Mouse (Mus musculus) forebrain, postnatal 0 days (tissue): ENCODE data around the gene Trp53bp1. TPM values are rescaled to one million over a fixed set of nuclear protein-coding genes. Genes with fewer than 3 reads are reported as not detected.

Source experiments
- ATAC-seq: fragments of 200-750 bp; cut with Nextera tagmentation; 2 replicates; pipeline ENCODE4 v1.8.0; 2017; ENCODE audit warnings: mild to moderate bottlenecking, moderate library complexity
- DNase-seq: peaks from one replicate; pipeline ENCODE4 v3.0.0-alpha.2; 2015
- H3K27ac ChIP-seq: fragments of 300-500 bp; sonication (generic); 2 replicates; pipeline ENCODE4 v1.5.1; 2014; ENCODE audit warnings: low read depth, mild to moderate bottlenecking, antibody characterized with exemption, low read length, moderate library complexity, mixed read lengths
- H3K27me3 ChIP-seq: fragments of 300-500 bp; sonication (generic); 2 replicates; pipeline ENCODE4 v1.6.1; 2014; ENCODE audit warnings: mild to moderate bottlenecking, low read length, mixed read lengths; ENCODE audit not compliant: insufficient read depth
- H3K36me3 ChIP-seq: fragments of 300-500 bp; sonication (generic); 2 replicates; pipeline ENCODE4 v1.6.1; 2014; ENCODE audit warnings: mild to moderate bottlenecking, moderate library complexity; ENCODE audit not compliant: insufficient read depth
- H3K4me1 ChIP-seq: fragments of 300-500 bp; sonication (generic); 2 replicates; pipeline ENCODE4 v1.6.1; 2014; ENCODE audit warnings: antibody characterized with exemption; ENCODE audit not compliant: insufficient read depth
- H3K4me2 ChIP-seq: fragments of 300-500 bp; sonication (generic); 2 replicates; pipeline ENCODE4 v1.6.1; 2014; ENCODE audit warnings: low read depth, mild to moderate bottlenecking, moderate library complexity
- H3K4me3 ChIP-seq: fragments of 300-500 bp; sonication (generic); 2 replicates; pipeline ENCODE4 v1.5.1; 2014; ENCODE audit warnings: low read depth, low read length, mixed read lengths
- H3K9ac ChIP-seq: fragments of 300-500 bp; sonication (generic); 2 replicates; pipeline ENCODE4 v1.6.1; 2014; ENCODE audit warnings: mild to moderate bottlenecking
- H3K9me3 ChIP-seq: fragments of 300-500 bp; sonication (generic); 2 replicates; pipeline ENCODE4 v1.6.1; 2016; ENCODE audit warnings: low read length
- CTCF ChIP-seq: sonication (generic); IDR thresholded peaks from 2 replicates; pipeline ENCODE4 v1.5.1; 2016; ENCODE audit warnings: antibody characterized with exemption, control low read depth, low read depth
- WGBS: fragments of 180-500 bp; shearing (Covaris S2); extraction: QIAGEN DNeasy Blood & Tissue Kit; methylation state at CpG from one replicate; pipeline ENCODE4 v1.1.7; 2014; 5-methylcytosine and 5-hydroxymethylcytosine counted together
- polyA plus RNA-seq: library from polyadenylated mRNA; unstranded; fragments of >200 nt; fragmentation: Nextera tagmentation; extraction: Ambion mirVana; gene quantifications from 2 replicates; pipeline ENCODE4 v1.2.1, GENCODE M21; 2015
- total RNA-seq: library from RNA; depleted of rRNA; stranded (reverse); fragments of >200 nt; gene quantifications from 2 replicates; pipeline ENCODE4 v1.2.3, GENCODE M21; 2014

Gene Trp53bp1
- total and polyA plus RNA-seq, 2 experiments from 2014 or later = 80.9 to 183 TPM

DNA sequence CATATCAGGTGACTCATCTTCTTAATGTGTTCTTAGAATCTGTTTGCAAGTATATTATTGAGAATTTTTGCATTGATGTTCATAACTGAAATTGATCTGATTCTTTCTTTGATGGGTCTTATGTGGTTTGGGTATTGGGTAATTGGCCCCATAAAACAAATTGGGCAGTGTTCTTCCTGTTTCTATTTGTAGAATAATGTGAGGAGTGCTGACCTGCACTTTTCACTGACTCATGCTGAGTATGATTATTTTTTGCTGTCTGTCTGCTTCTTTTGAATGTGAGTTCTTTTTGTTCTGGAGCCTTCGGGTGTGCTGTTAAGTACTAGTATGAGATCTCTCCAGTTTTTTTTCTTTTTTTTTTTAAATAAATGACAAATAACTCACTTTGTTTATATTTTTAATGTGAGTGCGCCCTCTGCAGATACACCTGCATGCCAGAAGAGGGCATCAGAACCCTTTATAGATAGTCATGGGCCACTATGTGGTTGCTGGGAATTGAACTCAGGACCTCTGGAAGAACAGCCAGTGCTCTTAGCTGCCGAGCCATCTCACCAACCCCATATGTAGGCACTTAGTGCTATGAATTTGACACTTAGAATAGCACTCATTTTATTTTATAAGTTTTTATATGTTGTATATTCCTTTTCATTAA lies 92.3 kb downstream of the Trp53bp1 start:
- peak; percentile 23; the same call in 1 of the 2 replicates for TF ChIP-seq CTCF
- H3K4me2 ChIP-seq = no peak overlapping the region
- DNase-seq = no peak
- no peaks in the 10 kb centered on the region for H3K9me3 ChIP-seq
- WGBS = 96% methylated on average over 3 of the region's 3 CpGs
- peaks cover 42% of the 10 kb centered on the region for H3K36me3 ChIP-seq
- H3K9ac ChIP-seq = no peak overlapping the region
- H3K4me3 ChIP-seq = no peak overlapping the region
- ATAC-seq = no peak
- H3K27ac ChIP-seq = no peak overlapping the region
- H3K27me3 ChIP-seq = no peaks in the 10 kb centered on the region
- no peaks in the 10 kb centered on the region for H3K4me1 ChIP-seq

DNA sequence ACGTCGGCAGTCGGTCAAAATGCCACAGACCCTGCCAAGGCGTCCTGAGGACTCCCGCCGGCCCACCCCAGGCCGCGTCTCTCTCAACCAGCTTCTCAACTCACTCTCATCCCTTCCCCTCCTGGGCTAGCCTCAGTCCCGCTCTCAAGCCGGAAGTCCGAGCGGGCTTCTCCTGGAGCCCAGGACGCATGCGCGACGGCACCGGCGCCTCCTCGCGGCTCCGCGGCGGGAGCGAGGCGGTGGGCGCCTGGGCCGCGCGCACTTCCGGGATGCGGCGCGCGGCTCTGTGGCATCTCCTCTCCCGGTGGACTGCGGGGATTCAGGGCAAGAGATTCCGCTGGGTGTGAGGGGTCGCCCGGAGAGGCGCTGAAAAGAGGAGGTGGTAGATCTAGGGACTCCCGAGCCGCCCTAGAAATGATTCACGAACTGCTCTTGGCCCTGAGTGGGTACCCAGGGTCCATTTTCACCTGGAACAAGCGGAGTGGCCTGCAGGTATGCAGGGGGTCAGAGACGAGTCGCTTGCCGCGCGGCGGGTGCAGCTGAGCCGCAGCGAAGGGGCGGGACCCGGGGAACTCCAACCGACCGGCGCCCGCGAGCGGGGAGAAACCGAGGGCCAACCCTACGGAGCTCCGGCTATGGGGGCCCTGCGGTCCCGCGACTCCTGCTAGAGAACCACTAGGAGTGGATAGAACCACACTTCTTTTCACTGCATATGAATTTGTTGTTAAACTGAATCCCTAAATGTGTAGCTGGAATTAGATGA lies 100.0 kb downstream of the Trp53bp1 start, which contains the start of gene Zscan29:
Gene Zscan29 (minus strand): TSS at position 146 of the 763 bp plus-strand sequence.
- Histone ChIP-seq H3K27me3 (no peaks in the 10 kb centered on the region), H3K4me2 (peak within 1 kb of the TSS; percentile 71), H3K4me1 (peaks cover 13% of the 10 kb centered on the region), H3K4me3 (peak within 1 kb of the TSS; percentile 89), H3K9ac (peak within 1 kb of the TSS; percentile 71), H3K9me3 (no peaks in the 10 kb centered on the region), H3K36me3 (peaks cover 16% of the 10 kb centered on the region), H3K27ac (peak within 1 kb of the TSS; percentile 76)
- WGBS = under 1% methylated on average over 63 of the region's 66 CpGs
- peak; percentile 50 for TF ChIP-seq CTCF
- DNase-seq (peak; percentile 94), ATAC-seq (peak; percentile 97)

DNA sequence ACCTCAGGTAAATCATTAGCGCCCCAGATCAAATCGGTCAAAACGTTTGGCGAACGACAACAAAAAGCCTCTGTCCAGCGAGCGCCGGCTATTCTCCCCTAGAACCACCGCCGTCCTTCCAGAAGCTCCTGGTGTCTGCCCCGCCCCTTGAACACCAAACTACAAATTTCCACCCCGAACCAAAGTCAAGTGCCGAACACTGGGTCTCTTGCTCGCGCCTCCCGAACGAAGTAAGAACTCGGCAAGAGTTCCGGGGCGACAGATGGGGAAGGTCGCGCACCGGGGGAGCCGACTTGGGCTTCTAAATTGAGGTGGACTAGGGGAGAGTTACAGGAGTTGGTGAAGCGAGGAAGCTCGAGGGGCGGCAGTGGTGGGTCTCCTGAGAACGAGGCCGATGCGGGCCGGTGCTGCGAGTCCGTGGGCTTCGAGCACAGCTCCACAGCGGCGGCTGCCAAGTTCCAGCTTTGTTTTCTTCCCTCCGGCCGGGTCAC lies 100.7 kb downstream of the Trp53bp1 start, which contains the start of gene Tubgcp4:
Gene Tubgcp4 (plus strand): TSS at position 174 of the 491 bp plus-strand sequence.
- H3K27ac ChIP-seq = peak within 1 kb of the TSS; percentile 76
- peak within 1 kb of the TSS; percentile 71 for H3K9ac ChIP-seq
- H3K36me3 ChIP-seq = peaks cover 19% of the 10 kb centered on the region
- H3K27me3 ChIP-seq = no peaks in the 10 kb centered on the region
- H3K4me3 ChIP-seq = peak within 1 kb of the TSS; percentile 89
- under 1% methylated on average over 36 of the region's 38 CpGs for WGBS
- TF ChIP-seq CTCF = no peak
- H3K4me1 ChIP-seq = peaks cover 13% of the 10 kb centered on the region
- DNase-seq (no peak), ATAC-seq (peak; percentile 54)
- peak within 1 kb of the TSS; percentile 71 for H3K4me2 ChIP-seq
- no peaks in the 10 kb centered on the region for H3K9me3 ChIP-seq

DNA sequence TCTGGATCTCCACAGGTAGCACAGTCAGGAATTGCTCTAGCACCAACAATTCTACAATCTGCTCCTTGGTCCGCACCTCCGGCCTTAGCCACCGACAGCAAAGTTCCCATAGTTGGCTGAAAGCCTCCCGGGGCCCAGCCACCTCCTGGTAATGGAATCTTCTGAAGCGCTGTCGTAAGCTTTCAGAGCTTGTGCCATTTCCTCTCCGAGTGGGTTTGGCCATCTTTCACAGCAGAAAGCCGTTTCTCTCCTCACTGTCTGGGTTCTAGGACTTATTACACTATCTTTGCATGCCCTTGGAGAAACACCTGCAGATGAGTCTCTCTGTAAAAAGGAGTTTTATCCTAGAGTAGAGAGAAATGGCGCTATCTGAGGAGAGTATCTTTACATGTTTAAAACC lies 101.3 kb downstream of the Trp53bp1 start:
- peak overlapping the region; percentile 71 for H3K9ac ChIP-seq
- ATAC-seq (no peak), DNase-seq (no peak)
- peaks cover 15% of the 10 kb centered on the region for H3K36me3 ChIP-seq
- TF ChIP-seq CTCF = no peak
- peak overlapping the region; percentile 89 for H3K4me3 ChIP-seq
- H3K4me1 ChIP-seq = peaks cover 13% of the 10 kb centered on the region
- no peaks in the 10 kb centered on the region for H3K9me3 ChIP-seq
- peak overlapping the region; percentile 71 for H3K4me2 ChIP-seq
- no peak overlapping the region for H3K27ac ChIP-seq
- WGBS = 3% methylated on average over 9 of the region's 9 CpGs
- no peaks in the 10 kb centered on the region for H3K27me3 ChIP-seq

GRCm38 (mm10) chr2:121169173-121169572 lies 102.0 kb downstream of the Trp53bp1 start:
- no peak for TF ChIP-seq CTCF
- peaks cover 13% of the 10 kb centered on the region for H3K4me1 ChIP-seq
- peak overlapping the region; percentile 71 for H3K4me2 ChIP-seq
- H3K9ac ChIP-seq = 0 out of 2 replicates have a peak overlapping the region, but pooled peaks have one; percentile 25
- H3K27ac ChIP-seq = no peak overlapping the region
- H3K27me3 ChIP-seq = no peaks in the 10 kb centered on the region
- peak overlapping the region; percentile 89; the same call in 1 of the 2 replicates for H3K4me3 ChIP-seq
- DNase-seq (no peak), ATAC-seq (no peak)
- peaks cover 14% of the 10 kb centered on the region; the same call in 1 of the 2 replicates for H3K36me3 ChIP-seq
- no peaks in the 10 kb centered on the region for H3K9me3 ChIP-seq
- 62% methylated on average over 4 of the region's 4 CpGs for WGBS

GRCm38 (mm10) chr2:121153100-121153499 lies 118.1 kb downstream of the Trp53bp1 start:
- Histone ChIP-seq H3K9me3 (no peaks in the 10 kb centered on the region), H3K27ac (no peak overlapping the region), H3K9ac (no peak overlapping the region), H3K27me3 (no peaks in the 10 kb centered on the region), H3K36me3 (peaks cover 32% of the 10 kb centered on the region), H3K4me2 (no peak overlapping the region), H3K4me1 (no peaks in the 10 kb centered on the region), H3K4me3 (no peak overlapping the region)
- DNase-seq (no peak), ATAC-seq (no peak)
- TF ChIP-seq CTCF = no peak; the same call in 1 of the 2 replicates
- WGBS = 90% methylated on average over 3 of the region's 3 CpGs
